Mouse (Mus musculus) CH12.LX (cell line): ENCODE results near the gene Sdhb. TPM values are rescaled to one million over a fixed set of nuclear protein-coding genes. Genes with fewer than 3 reads are reported as not detected.
A peak's percentile ranks its signal among the peaks of the same experiment; 100 is the strongest.

Experiments used
- DNase-seq: peaks from one replicate; pipeline ENCODE4 v3.0.0-alpha.2; 2013; ENCODE audit errors: extremely low read depth
- H3K27ac ChIP-seq: 2 replicates; pipeline ENCODE4 v1.5.1; 2012; ENCODE audit warnings: low read depth, mild to moderate bottlenecking, control low read depth, moderate library complexity; ENCODE audit not compliant: insufficient read depth
- H3K27me3 ChIP-seq: replicated peaks from 2 replicates; pipeline ENCODE3; 2012; ENCODE audit warnings: inconsistent platforms
- H3K36me3 ChIP-seq, 2 experiments: replicated peaks in 1 of 2; 2 replicates each; pipeline versions ENCODE3 to v1.6.1; 2012; ENCODE audit warnings: inconsistent platforms in 1 of 2, low read length in 1 of 2, mild to moderate bottlenecking in 1 of 2, mixed read lengths in 1 of 2, moderate library complexity in 1 of 2; ENCODE audit not compliant: control insufficient read depth in 1 of 2, insufficient read depth in 1 of 2
- H3K4me1 ChIP-seq, 2 experiments: 2 replicates each; pipeline ENCODE4 v1.6.1; 2012; ENCODE audit warnings: inconsistent platforms in 1 of 2, moderate library complexity in 1 of 2; ENCODE audit not compliant: insufficient read depth in 2 of 2, control insufficient read depth in 1 of 2
- H3K4me2 ChIP-seq: 2 replicates; pipeline ENCODE4 v1.6.1; 2012; ENCODE audit warnings: low read depth, mild to moderate bottlenecking, control low read depth; ENCODE audit not compliant: poor library complexity, insufficient read depth, severe bottlenecking
- H3K4me3 ChIP-seq, 3 experiments: fragments of 150-350 bp in 1 of 3; sonication (generic) in 1 of 3; replicated peaks in 1 of 3; 2 replicates each; pipeline versions ENCODE3 to v1.5.1; 2011 to 2012; ENCODE audit warnings: low read depth in 2 of 3, low read length in 2 of 3, mild to moderate bottlenecking in 2 of 3, moderate library complexity in 2 of 3, control low read depth in 1 of 3, improper control_type of control experiment in 1 of 3, inconsistent platforms in 1 of 3, mixed read lengths in 1 of 3; ENCODE audit not compliant: poor library complexity in 1 of 3
- H3K79me2 ChIP-seq: replicated peaks from 2 replicates; pipeline ENCODE4 v1.6.1; 2012; ENCODE audit warnings: mild to moderate bottlenecking, moderate library complexity; ENCODE audit not compliant: control insufficient read depth, poor library complexity, insufficient read depth, severe bottlenecking; ENCODE audit errors: extremely low read depth
- H3K9ac ChIP-seq: 2 replicates; pipeline ENCODE4 v1.6.1; 2012; ENCODE audit warnings: low read depth, mild to moderate bottlenecking, control low read depth, moderate library complexity; ENCODE audit not compliant: insufficient read depth
- H3K9me3 ChIP-seq: replicated peaks from 2 replicates; pipeline ENCODE3; 2012; ENCODE audit warnings: low read length, inconsistent platforms, mixed read lengths
- BHLHE40 ChIP-seq: IDR thresholded peaks from 2 replicates; pipeline ENCODE4 v1.6.1; 2011; ENCODE audit warnings: mild to moderate bottlenecking, low read depth, low read length, improper control_type of control experiment
- CHD2 ChIP-seq: IDR thresholded peaks from 2 replicates; pipeline ENCODE4 v1.6.1; 2011; ENCODE audit warnings: low read length, improper control_type of control experiment
- CTCF ChIP-seq, 2 experiments: IDR thresholded peaks in 1 of 2; conservative IDR thresholded peaks in 1 of 2; 2 replicates each; pipeline ENCODE4 v1.5.1; 2011 to 2012; ENCODE audit warnings: low read depth in 2 of 2, low read length in 2 of 2, improper control_type of control experiment in 1 of 2, inconsistent platforms in 1 of 2, mild to moderate bottlenecking in 1 of 2, moderate library complexity in 1 of 2
- E2F4 ChIP-seq: IDR thresholded peaks from 2 replicates; pipeline ENCODE4 v1.6.1; 2011; ENCODE audit warnings: low read depth, low read length, improper control_type of control experiment; ENCODE audit not compliant: insufficient replicate concordance
- EP300 ChIP-seq: IDR thresholded peaks from 2 replicates; pipeline ENCODE4 v1.6.1; 2011; ENCODE audit warnings: low read length, improper control_type of control experiment
- IRF4 ChIP-seq: IDR thresholded peaks from 2 replicates; pipeline ENCODE4 v1.6.1; 2014; ENCODE audit warnings: low read depth, mild to moderate bottlenecking, inconsistent platforms, low read length, improper control_type of control experiment
- JUND ChIP-seq: conservative IDR thresholded peaks from 2 replicates; pipeline ENCODE4 v1.6.1; 2011; ENCODE audit warnings: low read depth, low read length, improper control_type of control experiment
- RAD21 ChIP-seq: IDR thresholded peaks from 2 replicates; pipeline ENCODE4 v1.6.1; 2011; ENCODE audit warnings: low read depth, mild to moderate bottlenecking, low read length, improper control_type of control experiment, moderate library complexity
- SMC3 ChIP-seq: IDR thresholded peaks from 2 replicates; pipeline ENCODE4 v1.6.1; 2011; ENCODE audit warnings: low read depth, low read length, improper control_type of control experiment
- TCF12 ChIP-seq: IDR thresholded peaks from 2 replicates; pipeline ENCODE4 v1.6.1; 2014; ENCODE audit warnings: low read depth, mild to moderate bottlenecking, inconsistent platforms, low read length, improper control_type of control experiment
- dilution Hi-C: fragments of 300-500 bp; cut with MboI; formaldehyde crosslinking; loops from 2 replicates; pipeline ENCODE4 v1.14.3; 2020; ENCODE audit warnings: low sequenced_read_pairs; ENCODE audit not compliant: extremely low pct_unique_long_range_greater_than_20kb, extremely low pct_ligation_motif_present
- in situ Hi-C: fragments of 300-500 bp; cut with MboI; formaldehyde crosslinking; loops from 3 replicates; pipeline ENCODE4 v1.14.3; 2019; ENCODE audit warnings: low sequenced_read_pairs, low pct_ligation_motif_present, low pct_unique_long_range_greater_than_20kb, mixed read lengths
- polyA plus RNA-seq: library from polyadenylated mRNA; unstranded; fragments of >175 nt; gene quantifications from 2 replicates; pipeline ENCODE4 v1.2.1, GENCODE M21; 2012; ENCODE audit warnings: low read depth; ENCODE audit not compliant: insufficient read length
- total RNA-seq, 2 experiments: library from RNA; depleted of rRNA; stranded (reverse); fragments of 300-350 nt in 1 of 2; fragments of >200 nt in 1 of 2; gene quantifications; 2 replicates each; pipeline ENCODE4 v1.2.3; 2012 to 2014

The Sdhb gene
- total and polyA plus RNA-seq, 3 experiments = 156 to 190 (median 188) TPM

- Histone ChIP-seq H3K79me2 (peaks cover 5% of the 10 kb centered on the region; the same call in 1 of the 2 replicates), H3K9me3 (no peaks in the 10 kb centered on the region), H3K4me1 (peaks cover 15 to 46% of the 10 kb centered on the region in 2 experiments), H3K27me3 (peaks cover 3% of the 10 kb centered on the region), H3K36me3 (peaks cover 15 to 42% of the 10 kb centered on the region in 2 experiments), H3K27ac (no peak overlapping the region), H3K4me2 (peak overlapping the region; percentile 90), H3K4me3 (peak overlapping the region in 1 of 3 experiments; percentile 69), H3K9ac (peak overlapping the region; percentile 3; the same call in 1 of the 2 replicates)
- dilution Hi-C loops (no loop called here), in situ Hi-C loops (no loop called here)
- DNase-seq = peak; percentile 68
- TF ChIP-seq CHD2 = peak; percentile 65
- TF ChIP-seq EP300 = peak; percentile 32; the same call in 1 of the 2 replicates
- no peak for TF ChIP-seq JUND
- TF ChIP-seq SMC3 = peak; percentile 5; the same call in 1 of the 2 replicates
- TF ChIP-seq TCF12 = 0 out of 2 replicates have a peak, but pooled peaks have one; percentile 12
- no peak for TF ChIP-seq CTCF (conservative IDR thresholded peaks at IDR 0.05 in 1 of 2, IDR thresholded peaks at IDR 0.05 in 1 of 2; ENCODE audit: low read depth in 2 of 2, low read length in 2 of 2)
- 0 out of 2 replicates have a peak, but pooled peaks have one; percentile 14 for TF ChIP-seq IRF4
Measured at GRCm38 (mm10) chr4:140988706-140989290, 27.8 kb downstream of the Sdhb start.

- peak; percentile 21 for DNase-seq
- TF ChIP-seq BHLHE40 (peak; percentile 22; the same call in 1 of the 2 replicates), RAD21 (no peak)
- H3K79me2 ChIP-seq = peaks cover 5% of the 10 kb centered on the region; the same call in 1 of the 2 replicates
- H3K9me3 ChIP-seq = no peaks in the 10 kb centered on the region
- H3K27me3 ChIP-seq = peaks cover 3% of the 10 kb centered on the region
- H3K4me1 ChIP-seq = peaks cover 14 to 39% of the 10 kb centered on the region in 2 experiments
- H3K27ac ChIP-seq = no peak overlapping the region
- no peak overlapping the region for H3K4me3 ChIP-seq
- peaks cover 22 to 49% of the 10 kb centered on the region in 2 experiments for H3K36me3 ChIP-seq
- in situ Hi-C loops = no loop called here
- H3K9ac ChIP-seq = no peak overlapping the region
- dilution Hi-C loops = no loop called here
- no peak overlapping the region for H3K4me2 ChIP-seq
Measured at GRCm38 (mm10) chr4:140989447-140989846, 28.4 kb downstream of the Sdhb start.

DNA sequence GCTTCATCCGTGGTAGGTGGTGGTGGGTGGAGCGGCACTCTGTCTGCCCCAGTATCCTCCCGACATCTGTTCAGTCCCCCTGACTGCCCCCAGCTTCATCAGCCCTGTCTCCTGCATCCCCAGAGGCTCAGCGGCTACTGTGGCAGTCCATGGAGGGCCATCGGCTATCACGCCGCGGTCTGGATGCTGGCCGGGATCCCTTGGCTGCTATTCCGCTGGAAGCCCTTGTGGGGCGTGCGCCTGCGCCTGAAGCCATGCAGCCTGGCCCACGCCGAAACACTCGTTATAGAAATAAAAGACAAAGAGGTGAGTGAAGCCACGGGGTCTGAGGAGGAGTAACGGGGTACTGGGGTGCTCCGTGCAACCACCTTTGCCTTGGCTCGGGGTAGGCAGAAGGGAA is 31.2 kb downstream of the Sdhb start:
- Histone ChIP-seq H3K36me3 (peaks cover 49 to 76% of the 10 kb centered on the region in 2 experiments), H3K9me3 (no peaks in the 10 kb centered on the region), H3K4me3 (no peak overlapping the region), H3K9ac (no peak overlapping the region), H3K4me1 (peaks cover 11 to 27% of the 10 kb centered on the region in 2 experiments), H3K79me2 (peaks cover 4% of the 10 kb centered on the region; the same call in 1 of the 2 replicates), H3K27ac (no peak overlapping the region), H3K27me3 (no peaks in the 10 kb centered on the region), H3K4me2 (no peak overlapping the region)
- no peak for TF ChIP-seq E2F4
- no peak for DNase-seq
- dilution Hi-C loops = no loop called here
- in situ Hi-C loops = no loop called here
